In genomic region chr10:81456983-81457563, GRCm38 (mm10) we compare ENCODE assay signal across 16 mouse cellular contexts. TPM values are rescaled to one million over a fixed set of nuclear protein-coding genes. Genes with fewer than 3 reads are reported as not detected.
DNase-seq lines count a peak whose midpoint lies in the region; ATAC-seq and TF ChIP-seq lines count a peak whose summit lies in the region.
"Had no signal": no experiment of that assay in that cellular context is flagged by ENCODE, and none has a peak within 500 bp of the region (broad histone marks: within the 10 kb centered on the region; RNA-seq: fewer than 3 reads in every experiment).

No protein-coding gene starts in this region.

- peaks cover 11% of the 10 kb centered on the region; the same call in 1 of the 2 replicates for H3K4me1 ChIP-seq in lung, embryonic 15.5 days
- peaks cover 3 to 19% of the 10 kb centered on the region in 2 experiments for H3K4me1 ChIP-seq in MEL (ENCODE audit: control insufficient read depth in 1 of 2, insufficient read depth in 2 of 2, low read length in 2 of 2)
- peaks cover 3% of the 10 kb centered on the region; the same call in 1 of the 2 replicates for H3K4me1 ChIP-seq in liver, postnatal 0 days (ENCODE audit: insufficient read depth)
- H3K4me1 ChIP-seq: forebrain, embryonic 12.5 days; midbrain, embryonic 13.5 days had no signal

- H3K9ac ChIP-seq in lung, embryonic 15.5 days: no peak overlapping the region
- no peak overlapping the region for H3K9ac ChIP-seq in MEL (ENCODE audit: control insufficient read depth, low read depth, low read length, poor library complexity, severe bottlenecking)
- no peak overlapping the region for H3K9ac ChIP-seq in liver, postnatal 0 days (replicated peaks)
- H3K9ac ChIP-seq: forebrain, embryonic 12.5 days; midbrain, embryonic 13.5 days had no signal

- no peaks in the 10 kb centered on the region for H3K36me3 ChIP-seq in lung, embryonic 15.5 days
- peaks cover 0 to 3% of the 10 kb centered on the region in 2 experiments; a peak in 2 of 4 replicates for H3K36me3 ChIP-seq in MEL (ENCODE audit: control insufficient read depth in 1 of 2, insufficient read depth in 2 of 2, low read length in 2 of 2)
- H3K36me3 ChIP-seq in liver, postnatal 0 days (replicated peaks; ENCODE audit: insufficient read depth, low read length): no peaks in the 10 kb centered on the region
- H3K36me3 ChIP-seq: forebrain, embryonic 12.5 days had no signal

- no peaks in the 10 kb centered on the region for H3K79me2 ChIP-seq in MEL (ENCODE audit: control insufficient read depth, insufficient read depth, low read length, poor library complexity)

- H3K27me3 ChIP-seq in lung, embryonic 15.5 days: peaks cover 100% of the 10 kb centered on the region
- peaks cover 0 to 2% of the 10 kb centered on the region in 2 experiments; a peak in 2 of 4 replicates for H3K27me3 ChIP-seq in MEL (ENCODE audit: control insufficient read depth in 1 of 2, insufficient read depth in 2 of 2, low read length in 2 of 2)
- H3K27me3 ChIP-seq in liver, postnatal 0 days (ENCODE audit: insufficient read depth, low read length): peaks cover 78% of the 10 kb centered on the region

- peak in 1 of 2 experiments; percentile 43; a peak in 1 of 4 replicates for TF ChIP-seq EP300 in MEL (IDR thresholded peaks at IDR 0.05; ENCODE audit: low read depth in 1 of 2, low read length in 2 of 2)
- TF ChIP-seq EP300 in liver, postnatal 0 days (IDR thresholded peaks at IDR 0.05; ENCODE audit: low read depth): no peak

- H3K9me3 ChIP-seq in lung, embryonic 15.5 days: no peaks in the 10 kb centered on the region
- H3K9me3 ChIP-seq in MEL (replicated peaks; ENCODE audit: insufficient read depth, low read length): no peaks in the 10 kb centered on the region
- H3K9me3 ChIP-seq in liver, postnatal 0 days (ENCODE audit: low read length): no peaks in the 10 kb centered on the region
- H3K9me3 ChIP-seq: forebrain, embryonic 12.5 days; midbrain, embryonic 13.5 days had no signal

- peak; percentile 3 for DNase-seq in gastrocnemius, postnatal 10 days
- no peak for DNase-seq in gastrocnemius, postnatal 25 days
- no peak for DNase-seq in lung, adult 18-20 months
- DNase-seq in MEL (ENCODE audit: low read depth, low spot score): peak; percentile 56
- peak; percentile 20 for DNase-seq in liver, postnatal 0 days
- no peak for DNase-seq in spleen, postnatal 36 days (ENCODE audit: low spot score in 2 of 2)
- no peak for DNase-seq in urinary bladder, postnatal 4 days (ENCODE audit: low spot score in 2 of 2)
- DNase-seq: B cell, adult 2 months; cerebellum, adult 11-12 months; heart, postnatal 10 days; lung, postnatal 36 days had no signal

- TF ChIP-seq RAD21 in MEL (IDR thresholded peaks at IDR 0.05; ENCODE audit: low read depth, low read length): no peak

- H3K4me2 ChIP-seq in lung, embryonic 15.5 days: no peak overlapping the region
- H3K4me2 ChIP-seq in liver, postnatal 0 days (ENCODE audit: low read depth, low read length): no peak overlapping the region
- H3K4me2 ChIP-seq: forebrain, embryonic 12.5 days; midbrain, embryonic 13.5 days had no signal

- no peak overlapping the region for H3K27ac ChIP-seq in lung, embryonic 15.5 days
- no peak overlapping the region for H3K27ac ChIP-seq in MEL (ENCODE audit: control insufficient read depth, low read depth, low read length)
- H3K27ac ChIP-seq in liver, postnatal 0 days (ENCODE audit: low read depth): no peak overlapping the region
- H3K27ac ChIP-seq: forebrain, embryonic 12.5 days; midbrain, embryonic 13.5 days had no signal

- ATAC-seq in lung, embryonic 15.5 days (ENCODE audit: borderline replicate concordance, extremely low read depth, low FRiP score, low TSS enrichment): peak; percentile 20; the same call in 1 of the 2 replicates
- ATAC-seq in liver, postnatal 0 days: no peak
- ATAC-seq: inflammation-experienced regulatory T-cells, adult 6 months; midbrain, embryonic 13.5 days had no signal

- H3K4me3 ChIP-seq in lung, embryonic 15.5 days: no peak overlapping the region
- H3K4me3 ChIP-seq in MEL (ENCODE audit: control insufficient read depth in 1 of 2, insufficient read depth in 1 of 2, low read depth in 2 of 2, low read length in 2 of 2): no peak overlapping the region
- H3K4me3 ChIP-seq in liver, postnatal 0 days (ENCODE audit: low read depth, low read length): no peak overlapping the region
- H3K4me3 ChIP-seq: forebrain, embryonic 12.5 days; midbrain, embryonic 13.5 days had no signal

- TF ChIP-seq POLR2A in MEL (IDR thresholded peaks at IDR 0.05; ENCODE audit: control insufficient read depth in 1 of 2, insufficient read depth in 1 of 2, low read depth in 1 of 2, low read length in 2 of 2, poor library complexity in 1 of 2): no peak

- TF ChIP-seq CTCF in MEL (IDR thresholded peaks at IDR 0.05 in 2 of 3, conservative IDR thresholded peaks at IDR 0.05 in 1 of 3; ENCODE audit: control insufficient read depth in 1 of 3, insufficient read depth in 1 of 3, low read depth in 2 of 3, low read length in 3 of 3, poor library complexity in 1 of 3, severe bottlenecking in 1 of 3): no peak
- no peak for TF ChIP-seq CTCF in liver, postnatal 0 days (IDR thresholded peaks at IDR 0.05; ENCODE audit: low read depth)

- WGBS in lung, embryonic 15.5 days: 40% methylated on average over 12 of the region's 12 CpGs
- 52% methylated on average over 12 of the region's 12 CpGs for WGBS in liver, postnatal 0 days (ENCODE audit: insufficient replicate concordance)

TF ChIP-seq in MEL, 35 proteins besides CTCF, POLR2A, EP300 and RAD21:
- TF ChIP-seq MAZ (IDR thresholded peaks at IDR 0.05; ENCODE audit: low read depth, low read length) (0 out of 2 replicates have a peak, but pooled peaks have one; percentile 29), RCOR1 (IDR thresholded peaks at IDR 0.05; ENCODE audit: low read depth, low read length) (no peak), SMC3 (IDR thresholded peaks at IDR 0.05; ENCODE audit: low read depth, low read length) (no peak), TBP (IDR thresholded peaks at IDR 0.05; ENCODE audit: low read depth, low read length) (no peak)
TF ChIP-seq in MEL: peak in this region for 1.

RNA-seq across cellular contexts. Expression of gene Nfic, which starts 1.6 kb away (rescaled TPM):
- total RNA-seq in gastrocnemius, postnatal 10 days (2021): 100 to 1,000 TPM; 329 to 332 TPM
- 100 to 1,000 TPM; 215 to 268 TPM for total RNA-seq in gastrocnemius, postnatal 25 days (2021)
- 86.0 and 87.2 TPM in 2 replicates for polyA plus RNA-seq in lung, embryonic 15.5 days (2015; fragmentation: Nextera tagmentation; extraction: Ambion mirVana)
- total RNA-seq in MEL (2012; rRNA removed): 2.0 and 3.6 TPM in 2 replicates
- 1 to 10 TPM in 1 of 2 experiments, not detected in 1; 9.7 TPM for polyA plus RNA-seq in MEL (2012; ENCODE audit: insufficient read depth in 1 of 2, insufficient read length in 2 of 2, low read depth in 1 of 2, low replicate concordance in 2 of 2, missing spikeins in 1 of 2)
- polyA plus RNA-seq in liver, postnatal 0 days (2015; fragmentation: Nextera tagmentation; extraction: Ambion mirVana): 19.6 and 21.1 TPM in 2 replicates

RNA-seq across cellular contexts. Expression of gene Celf5, which starts 25.4 kb away (rescaled TPM):
- total RNA-seq in gastrocnemius, postnatal 10 days (2021): under 1 TPM; 0.38 to 0.99 TPM
- under 1 TPM in 1 of 2 experiments, not detected in 1; 0.24 TPM for total RNA-seq in gastrocnemius, postnatal 25 days (2021)
- 0.34 and 0.42 TPM in 2 replicates for polyA plus RNA-seq in lung, embryonic 15.5 days (2015; fragmentation: Nextera tagmentation; extraction: Ambion mirVana)
- 0.03 and 0.08 TPM in 2 replicates for total RNA-seq in MEL (2012; rRNA removed)
- under 1 TPM in 1 of 2 experiments, not detected in 1; 0.38 TPM for polyA plus RNA-seq in MEL (2012; ENCODE audit: insufficient read depth in 1 of 2, insufficient read length in 2 of 2, low read depth in 1 of 2, low replicate concordance in 2 of 2, missing spikeins in 1 of 2)
- not detected in 2 replicates for polyA plus RNA-seq in liver, postnatal 0 days (2015; fragmentation: Nextera tagmentation; extraction: Ambion mirVana)
- total RNA-seq: liver, adult 2 months had no signal
- polyA plus RNA-seq: liver, adult 2 months had no signal

RNA-seq across cellular contexts. Expression of gene Ncln, which starts 39.1 kb away (rescaled TPM):
- 10 to 100 TPM; 45.9 to 48.2 TPM for total RNA-seq in gastrocnemius, postnatal 10 days (2021)
- 10 to 100 TPM; 34.2 to 47.8 TPM for total RNA-seq in gastrocnemius, postnatal 25 days (2021)
- 81.8 and 82.8 TPM in 2 replicates for polyA plus RNA-seq in lung, embryonic 15.5 days (2015; fragmentation: Nextera tagmentation; extraction: Ambion mirVana)
- total RNA-seq in MEL (2012; rRNA removed): 120 and 136 TPM in 2 replicates
- 100 to 1,000 TPM; 215 to 276 TPM for polyA plus RNA-seq in MEL (2012; ENCODE audit: insufficient read depth in 1 of 2, insufficient read length in 2 of 2, low read depth in 1 of 2, low replicate concordance in 2 of 2, missing spikeins in 1 of 2)
- 29.2 and 30.6 TPM in 2 replicates for polyA plus RNA-seq in liver, postnatal 0 days (2015; fragmentation: Nextera tagmentation; extraction: Ambion mirVana)

RNA-seq across cellular contexts. Expression of gene S1pr4, which starts 42.9 kb away (rescaled TPM):
- under 1 TPM; 0.56 to 0.61 TPM for total RNA-seq in gastrocnemius, postnatal 10 days (2021)
- under 1 TPM; 0.99 to 1.00 TPM for total RNA-seq in gastrocnemius, postnatal 25 days (2021)
- 2.5 and 3.6 TPM in 2 replicates for polyA plus RNA-seq in lung, embryonic 15.5 days (2015; fragmentation: Nextera tagmentation; extraction: Ambion mirVana)
- total RNA-seq in MEL (2012; rRNA removed): 1.7 and 2.1 TPM in 2 replicates
- 1 to 10 TPM in 1 of 2 experiments, not detected in 1; 1.6 TPM for polyA plus RNA-seq in MEL (2012; ENCODE audit: insufficient read depth in 1 of 2, insufficient read length in 2 of 2, low read depth in 1 of 2, low replicate concordance in 2 of 2, missing spikeins in 1 of 2)
- 6.3 and 7.4 TPM in 2 replicates for polyA plus RNA-seq in liver, postnatal 0 days (2015; fragmentation: Nextera tagmentation; extraction: Ambion mirVana)

Comparison
In these comparisons a context has a peak if more than half of its experiments do, and no peak if none do; other contexts are left out.
1. DNase-seq: peak in gastrocnemius, postnatal 10 days (single experiment), MEL (single experiment) and liver, postnatal 0 days (single experiment); none in gastrocnemius, postnatal 25 days (single experiment), lung, adult 18-20 months (0 of 2), spleen, postnatal 36 days (0 of 2) and urinary bladder, postnatal 4 days (0 of 2).
2. RNA of gene Nfic, which starts 1.6 kb away (total RNA-seq): 329 to 332 TPM in gastrocnemius, postnatal 10 days and 215 to 268 TPM in gastrocnemius, postnatal 25 days; 2.0 to 3.6 TPM in MEL; every median in the first group is over 10 times any median in the second.